Mouse (Mus musculus): ENCODE measurements at regions not wholly inside any gene's neighbourhood (a gene's known extent, or its start where the extent isn't known, plus 50 kb on each side); places are given as distances from the start of the nearest gene placed in this dataset.
"Not testable (repeated sequence)": the region's sequence is repeated elsewhere in the genome, so short reads cannot be mapped to it uniquely, and the experiment has no call there.

- DNase-seq (ENCODE audit: low spot score); H3K9me3 ChIP-seq (ENCODE audit: low read length); H3K4me3 ChIP-seq (ENCODE audit: low read length); H3K36me3 ChIP-seq (ENCODE audit: insufficient read depth, low read length); H3K9ac ChIP-seq (replicated peaks; ENCODE audit: low read length); ATAC-seq; H3K4me1 ChIP-seq (ENCODE audit: insufficient read depth, low read length); H3K27ac ChIP-seq; H3K27me3 ChIP-seq (ENCODE audit: insufficient read depth, low read length); H3K4me2 ChIP-seq (ENCODE audit: low read depth, low read length): not testable (repeated sequence)
- WGBS = 59% methylated on average over 5 of the region's 5 CpGs
Observed at GRCm38 (mm10) chr12:113701841-113702240, 158.1 kb downstream of the Adam6a start.

- H3K27me3 ChIP-seq (ENCODE audit: insufficient read depth, low read length); ATAC-seq; H3K36me3 ChIP-seq (ENCODE audit: insufficient read depth, low read length); DNase-seq (ENCODE audit: low spot score); H3K9ac ChIP-seq (replicated peaks; ENCODE audit: low read length); H3K4me2 ChIP-seq (ENCODE audit: low read depth, low read length); H3K4me1 ChIP-seq (ENCODE audit: insufficient read depth, low read length); H3K4me3 ChIP-seq (ENCODE audit: low read length); H3K27ac ChIP-seq: not testable (repeated sequence)
- 0% methylated on average over 1 of the region's 1 CpGs for WGBS
- H3K9me3 ChIP-seq (ENCODE audit: low read length) = peaks cover 12% of the 10 kb centered on the region; the same call in 1 of the 2 replicates
Observed at GRCm38 (mm10) chr12:113716406-113716805, 172.7 kb downstream of the Adam6a start.

GRCm38 (mm10) chr12:113735847-113736246 is 192.1 kb downstream of the Adam6a start:
- DNase-seq (ENCODE audit: low spot score) = no peak
- H3K4me3 ChIP-seq (ENCODE audit: low read length) = no peak overlapping the region
- peak; percentile 20; the same call in 1 of the 2 replicates for TF ChIP-seq CTCF (IDR thresholded peaks at IDR 0.05; ENCODE audit: low read depth)
- no peak for ATAC-seq
- H3K4me2 ChIP-seq (ENCODE audit: low read depth, low read length) = no peak overlapping the region
- WGBS = 64% methylated on average over 4 of the region's 4 CpGs
- H3K9ac ChIP-seq (replicated peaks; ENCODE audit: low read length) = no peak overlapping the region
- H3K27ac ChIP-seq = no peak overlapping the region
- no peaks in the 10 kb centered on the region for H3K36me3 ChIP-seq (ENCODE audit: insufficient read depth, low read length)
- peaks cover 8% of the 10 kb centered on the region for H3K9me3 ChIP-seq (ENCODE audit: low read length)
- H3K27me3 ChIP-seq (ENCODE audit: insufficient read depth, low read length) = no peaks in the 10 kb centered on the region
- H3K4me1 ChIP-seq (ENCODE audit: insufficient read depth, low read length) = no peaks in the 10 kb centered on the region

GRCm38 (mm10) chr12:113746277-113746676 is 202.6 kb downstream of the Adam6a start:
- Histone ChIP-seq H3K4me1 (ENCODE audit: insufficient read depth, low read length) (no peaks in the 10 kb centered on the region), H3K36me3 (ENCODE audit: insufficient read depth, low read length) (no peaks in the 10 kb centered on the region), H3K27me3 (ENCODE audit: insufficient read depth, low read length) (no peaks in the 10 kb centered on the region), H3K9me3 (ENCODE audit: low read length) (peaks cover 7% of the 10 kb centered on the region; the same call in 1 of the 2 replicates), H3K4me2 (ENCODE audit: low read depth, low read length) (no peak overlapping the region), H3K4me3 (ENCODE audit: low read length) (no peak overlapping the region), H3K27ac (no peak overlapping the region), H3K9ac (replicated peaks; ENCODE audit: low read length) (no peak overlapping the region)
- TF ChIP-seq CTCF (IDR thresholded peaks at IDR 0.05; ENCODE audit: low read depth) = no peak
- ATAC-seq (no peak), DNase-seq (ENCODE audit: low spot score) (no peak)
- 52% methylated on average over 1 of the region's 1 CpGs for WGBS

- no peak overlapping the region for H3K4me2 ChIP-seq (ENCODE audit: low read depth, low read length)
- H3K27me3 ChIP-seq (ENCODE audit: insufficient read depth, low read length) = no peaks in the 10 kb centered on the region
- H3K4me3 ChIP-seq (ENCODE audit: low read length) = no peak overlapping the region
- no peaks in the 10 kb centered on the region for H3K4me1 ChIP-seq (ENCODE audit: insufficient read depth, low read length)
- H3K27ac ChIP-seq = no peak overlapping the region
- H3K9ac ChIP-seq (replicated peaks; ENCODE audit: low read length) = no peak overlapping the region
- peaks cover 7% of the 10 kb centered on the region; the same call in 1 of the 2 replicates for H3K9me3 ChIP-seq (ENCODE audit: low read length)
- TF ChIP-seq CTCF (IDR thresholded peaks at IDR 0.05; ENCODE audit: low read depth) = no peak
- H3K36me3 ChIP-seq (ENCODE audit: insufficient read depth, low read length) = no peaks in the 10 kb centered on the region
- ATAC-seq (no peak), DNase-seq (ENCODE audit: low spot score) (no peak)
Observed at GRCm38 (mm10) chr12:113747987-113748386, 204.3 kb downstream of the Adam6a start.

- H3K4me3 ChIP-seq (ENCODE audit: low read length) = no peak overlapping the region
- DNase-seq (ENCODE audit: low spot score) = no peak
- H3K27ac ChIP-seq = no peak overlapping the region
- no peak overlapping the region for H3K9ac ChIP-seq (replicated peaks; ENCODE audit: low read length)
- TF ChIP-seq CTCF (IDR thresholded peaks at IDR 0.05; ENCODE audit: low read depth) = no peak
- H3K36me3 ChIP-seq (ENCODE audit: insufficient read depth, low read length) = no peaks in the 10 kb centered on the region
- H3K9me3 ChIP-seq (ENCODE audit: low read length) = 0 out of 2 replicates have a peak, but pooled peaks cover 5% of the 10 kb centered on the region
- no peak for ATAC-seq
- H3K4me2 ChIP-seq (ENCODE audit: low read depth, low read length) = no peak overlapping the region
- 55% methylated on average over 1 of the region's 1 CpGs for WGBS
- no peaks in the 10 kb centered on the region for H3K4me1 ChIP-seq (ENCODE audit: insufficient read depth, low read length)
- H3K27me3 ChIP-seq (ENCODE audit: insufficient read depth, low read length) = no peaks in the 10 kb centered on the region
Observed at GRCm38 (mm10) chr12:113769587-113769986, 225.9 kb downstream of the Adam6a start.

GRCm38 (mm10) chr12:113795876-113796275 is 252.2 kb downstream of the Adam6a start:
- ATAC-seq; DNase-seq (ENCODE audit: low spot score): not testable (repeated sequence)

More at GRCm38 (mm10) chr12:113795876-113796275, 252.2 kb downstream of the Adam6a start:
- H3K4me2 ChIP-seq (ENCODE audit: low read depth, low read length); H3K27me3 ChIP-seq (ENCODE audit: insufficient read depth, low read length); H3K4me3 ChIP-seq (ENCODE audit: low read length); H3K9me3 ChIP-seq (ENCODE audit: low read length); H3K27ac ChIP-seq; H3K9ac ChIP-seq (replicated peaks; ENCODE audit: low read length); H3K36me3 ChIP-seq (ENCODE audit: insufficient read depth, low read length); H3K4me1 ChIP-seq (ENCODE audit: insufficient read depth, low read length): not testable (repeated sequence)
- 0% methylated on average over 1 of the region's 1 CpGs for WGBS
